Mouse (Mus musculus): Measurements from ENCODE around the gene D11Wsu47e. TPM values are rescaled to one million over a fixed set of nuclear protein-coding genes. Genes with fewer than 3 reads are reported as not detected.

Gene D11Wsu47e
- total RNA-seq, 1 experiment, result 38.5 TPM

DNA sequence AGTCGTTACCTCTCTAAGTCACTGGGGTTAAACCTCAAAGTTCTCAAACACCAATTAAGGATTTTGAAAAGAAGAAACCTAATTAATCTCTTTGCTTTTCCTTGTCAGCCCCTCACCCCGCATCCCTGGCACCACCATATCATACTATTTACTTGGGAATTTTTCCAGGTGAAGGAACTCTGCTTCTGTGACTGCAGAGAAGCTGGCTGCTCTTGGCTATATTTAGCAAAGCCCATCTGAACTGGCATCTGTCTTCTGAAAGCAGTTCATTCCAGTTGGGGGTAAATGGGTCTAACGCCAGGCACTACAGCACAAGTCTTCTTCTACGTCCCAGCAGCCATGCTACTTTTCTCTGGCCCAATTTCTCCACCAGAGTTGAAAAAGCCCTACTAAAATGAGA lies 10.6 kb upstream of the D11Wsu47e start:
- Histone ChIP-seq H3K9ac (ENCODE audit: insufficient read depth, low read depth, low read length, poor library complexity, severe bottlenecking) (no peak overlapping the region), H3K27ac (ENCODE audit: insufficient read depth, low read depth, low read length, poor library complexity, severe bottlenecking) (no peak overlapping the region), H3K9me3 (ENCODE audit: control insufficient read depth, insufficient read depth, low read depth, low read length) (no peaks in the 10 kb centered on the region), H3K4me1 (ENCODE audit: control insufficient read depth in 2 of 2, insufficient read depth in 2 of 2, low read length in 2 of 2, poor library complexity in 1 of 2) (peaks cover 0 to 8% of the 10 kb centered on the region in 2 experiments; a peak in 2 of 4 replicates), H3K4me3 (ENCODE audit: insufficient read depth in 1 of 2, low read depth in 1 of 2, low read length in 2 of 2, poor library complexity in 1 of 2, severe bottlenecking in 1 of 2) (no peak overlapping the region), H3K36me3 (ENCODE audit: control insufficient read depth, insufficient read depth, low read length, poor library complexity, severe bottlenecking) (peaks cover 26% of the 10 kb centered on the region)
- in situ Hi-C loops (cut with MboI; ENCODE audit: low sequenced_read_pairs in 2 of 2, unreplicated experiment in 2 of 2), result no loop called here
- DNase-seq (ENCODE audit: low read depth, low spot score), result no peak
- TF ChIP-seq HCFC1 (IDR thresholded peaks at IDR 0.05; ENCODE audit: borderline replicate concordance, insufficient read depth, low read length) (no peak), ZNF384 (IDR thresholded peaks at IDR 0.05; ENCODE audit: low read depth, low read length) (no peak), ZC3H11A (IDR thresholded peaks at IDR 0.05; ENCODE audit: borderline replicate concordance, low read depth, low read length) (no peak), MAFK (IDR thresholded peaks at IDR 0.05; ENCODE audit: insufficient read depth, low read depth, low read length) (no peak), CHD2 (IDR thresholded peaks at IDR 0.05; ENCODE audit: low read depth, low read length) (no peak)

DNA sequence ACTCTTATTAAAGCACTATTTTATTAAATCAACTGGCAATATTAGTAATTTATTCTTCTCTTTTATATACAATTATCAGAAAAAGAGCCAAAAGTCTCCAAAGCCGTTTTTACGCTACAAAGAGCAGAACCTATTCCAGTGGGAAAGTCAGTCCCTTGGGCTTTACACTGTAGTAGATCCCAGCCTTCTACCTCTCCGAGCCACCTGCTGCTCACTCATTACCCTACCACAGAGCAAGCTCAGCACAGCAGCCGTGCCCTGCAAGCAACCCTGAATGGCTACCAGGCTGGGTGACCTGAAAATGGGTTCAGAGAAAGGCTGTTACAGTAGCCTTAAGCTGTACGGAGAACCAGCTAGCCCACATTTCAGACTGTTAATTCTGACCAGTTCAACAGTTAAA lies 9.6 kb upstream of the D11Wsu47e start:
- H3K4me3 ChIP-seq (ENCODE audit: insufficient read depth in 1 of 2, low read depth in 1 of 2, low read length in 2 of 2, poor library complexity in 1 of 2, severe bottlenecking in 1 of 2), result no peak overlapping the region
- no peak overlapping the region for H3K27ac ChIP-seq (ENCODE audit: insufficient read depth, low read depth, low read length, poor library complexity, severe bottlenecking)
- H3K36me3 ChIP-seq (ENCODE audit: control insufficient read depth, insufficient read depth, low read length, poor library complexity, severe bottlenecking), result peaks cover 23% of the 10 kb centered on the region
- DNase-seq (ENCODE audit: low read depth, low spot score), result no peak
- H3K4me1 ChIP-seq (ENCODE audit: control insufficient read depth in 2 of 2, insufficient read depth in 2 of 2, low read length in 2 of 2, poor library complexity in 1 of 2), result peaks cover 0 to 10% of the 10 kb centered on the region in 2 experiments; a peak in 2 of 4 replicates
- in situ Hi-C loops (cut with MboI; ENCODE audit: low sequenced_read_pairs in 2 of 2, unreplicated experiment in 2 of 2), result no loop called here
- TF ChIP-seq MAFK (IDR thresholded peaks at IDR 0.05; ENCODE audit: insufficient read depth, low read depth, low read length) (no peak), ZC3H11A (IDR thresholded peaks at IDR 0.05; ENCODE audit: borderline replicate concordance, low read depth, low read length) (no peak), ZNF384 (IDR thresholded peaks at IDR 0.05; ENCODE audit: low read depth, low read length) (no peak), CHD2 (IDR thresholded peaks at IDR 0.05; ENCODE audit: low read depth, low read length) (no peak), HCFC1 (IDR thresholded peaks at IDR 0.05; ENCODE audit: borderline replicate concordance, insufficient read depth, low read length) (no peak)
- H3K9ac ChIP-seq (ENCODE audit: insufficient read depth, low read depth, low read length, poor library complexity, severe bottlenecking), result no peak overlapping the region
- H3K9me3 ChIP-seq (ENCODE audit: control insufficient read depth, insufficient read depth, low read depth, low read length), result no peaks in the 10 kb centered on the region

DNA sequence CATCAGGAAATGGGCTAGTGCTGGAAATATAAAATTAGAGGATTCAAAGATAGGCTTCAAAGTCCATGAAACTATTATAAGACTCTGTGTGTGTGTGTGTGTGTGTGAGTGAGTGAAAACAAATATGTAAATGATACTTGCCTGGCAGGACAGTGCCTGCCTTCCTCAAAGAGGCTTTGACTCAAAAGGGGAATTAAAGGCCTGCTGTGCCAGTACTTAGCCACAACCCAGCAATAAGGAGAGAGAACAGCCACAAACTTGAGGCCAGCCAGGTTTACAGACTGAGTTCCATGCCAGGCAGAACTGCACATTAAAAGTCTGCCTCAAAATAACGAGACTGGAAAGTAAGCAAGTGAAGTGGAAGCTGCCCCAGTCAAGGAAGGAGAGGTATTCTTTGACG lies 7.4 kb upstream of the D11Wsu47e start:
- H3K9me3 ChIP-seq (ENCODE audit: control insufficient read depth, insufficient read depth, low read depth, low read length), result no peaks in the 10 kb centered on the region
- DNase-seq (ENCODE audit: low read depth, low spot score), result no peak
- no peak overlapping the region for H3K4me3 ChIP-seq (ENCODE audit: insufficient read depth in 1 of 2, low read depth in 1 of 2, low read length in 2 of 2, poor library complexity in 1 of 2, severe bottlenecking in 1 of 2)
- in situ Hi-C loops (cut with MboI; ENCODE audit: low sequenced_read_pairs in 2 of 2, unreplicated experiment in 2 of 2), result no loop called here
- H3K9ac ChIP-seq (ENCODE audit: insufficient read depth, low read depth, low read length, poor library complexity, severe bottlenecking), result no peak overlapping the region
- TF ChIP-seq HCFC1 (IDR thresholded peaks at IDR 0.05; ENCODE audit: borderline replicate concordance, insufficient read depth, low read length) (no peak), ZC3H11A (IDR thresholded peaks at IDR 0.05; ENCODE audit: borderline replicate concordance, low read depth, low read length) (no peak), CHD2 (IDR thresholded peaks at IDR 0.05; ENCODE audit: low read depth, low read length) (no peak), ZNF384 (IDR thresholded peaks at IDR 0.05; ENCODE audit: low read depth, low read length) (no peak), MAFK (IDR thresholded peaks at IDR 0.05; ENCODE audit: insufficient read depth, low read depth, low read length) (no peak)
- no peak overlapping the region for H3K27ac ChIP-seq (ENCODE audit: insufficient read depth, low read depth, low read length, poor library complexity, severe bottlenecking)
- peaks cover 20% of the 10 kb centered on the region for H3K36me3 ChIP-seq (ENCODE audit: control insufficient read depth, insufficient read depth, low read length, poor library complexity, severe bottlenecking)
- peaks cover 4 to 12% of the 10 kb centered on the region in 2 experiments; a peak in 3 of 4 replicates for H3K4me1 ChIP-seq (ENCODE audit: control insufficient read depth in 2 of 2, insufficient read depth in 2 of 2, low read length in 2 of 2, poor library complexity in 1 of 2)

DNA sequence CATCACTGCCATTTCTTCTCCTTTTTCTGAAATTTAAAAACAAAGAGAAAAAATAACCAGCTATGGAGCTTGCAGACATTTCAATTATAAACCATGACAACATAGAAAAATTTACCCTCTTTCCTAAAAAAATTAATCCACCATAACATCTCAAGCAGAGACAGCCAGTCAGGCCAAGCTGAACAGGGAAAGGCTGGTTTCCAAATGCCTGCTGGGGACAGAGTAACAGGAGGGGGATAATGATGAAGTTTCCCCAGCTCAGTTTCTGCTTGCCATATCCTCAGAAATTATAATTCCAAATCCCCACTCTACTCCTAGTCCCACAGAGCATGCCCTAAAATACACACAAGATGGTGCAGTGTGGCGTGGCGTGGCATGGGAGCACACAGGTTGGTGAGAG lies 6.8 kb upstream of the D11Wsu47e start:
- Histone ChIP-seq H3K9ac (ENCODE audit: insufficient read depth, low read depth, low read length, poor library complexity, severe bottlenecking) (no peak overlapping the region), H3K4me1 (ENCODE audit: control insufficient read depth in 2 of 2, insufficient read depth in 2 of 2, low read length in 2 of 2, poor library complexity in 1 of 2) (peaks cover 5 to 12% of the 10 kb centered on the region in 2 experiments; a peak in 3 of 4 replicates), H3K27ac (ENCODE audit: insufficient read depth, low read depth, low read length, poor library complexity, severe bottlenecking) (no peak overlapping the region; the same call in 1 of the 2 replicates), H3K4me3 (ENCODE audit: insufficient read depth in 1 of 2, low read depth in 1 of 2, low read length in 2 of 2, poor library complexity in 1 of 2, severe bottlenecking in 1 of 2) (no peak overlapping the region), H3K9me3 (ENCODE audit: control insufficient read depth, insufficient read depth, low read depth, low read length) (no peaks in the 10 kb centered on the region), H3K36me3 (ENCODE audit: control insufficient read depth, insufficient read depth, low read length, poor library complexity, severe bottlenecking) (peaks cover 20% of the 10 kb centered on the region)
- TF ChIP-seq HCFC1 (IDR thresholded peaks at IDR 0.05; ENCODE audit: borderline replicate concordance, insufficient read depth, low read length) (no peak), MAFK (IDR thresholded peaks at IDR 0.05; ENCODE audit: insufficient read depth, low read depth, low read length) (no peak), ZNF384 (IDR thresholded peaks at IDR 0.05; ENCODE audit: low read depth, low read length) (no peak), CHD2 (IDR thresholded peaks at IDR 0.05; ENCODE audit: low read depth, low read length) (no peak), ZC3H11A (IDR thresholded peaks at IDR 0.05; ENCODE audit: borderline replicate concordance, low read depth, low read length) (no peak)
- in situ Hi-C loops (cut with MboI; ENCODE audit: low sequenced_read_pairs in 2 of 2, unreplicated experiment in 2 of 2), result no loop called here
- no peak for DNase-seq (ENCODE audit: low read depth, low spot score)

All from ES-E14 (cell line).